Mouse (Mus musculus) liver, embryonic 12.5 days (tissue): ENCODE measurements at regions not wholly inside any gene's neighbourhood (a gene's known extent, or its start where the extent isn't known, plus 50 kb on each side); places are given as distances from the start of the nearest gene placed in this dataset.

Experiments
- ATAC-seq: fragments of 200-750 bp; cut with Nextera tagmentation; 2 replicates; pipeline ENCODE4 v1.8.0; 2017; ENCODE audit warnings: moderate number of reproducible peaks, mild to moderate bottlenecking, moderate library complexity
- H3K27ac ChIP-seq: fragments of 300-500 bp; sonication (generic); 2 replicates; pipeline ENCODE4 v1.5.1; 2016; ENCODE audit warnings: mild to moderate bottlenecking
- H3K27me3 ChIP-seq: fragments of 300-500 bp; sonication (generic); replicated peaks from 2 replicates; pipeline ENCODE4 v1.6.1; 2016; ENCODE audit warnings: mild to moderate bottlenecking, moderate library complexity
- H3K36me3 ChIP-seq: fragments of 300-500 bp; sonication (generic); 2 replicates; pipeline ENCODE4 v1.6.1; 2016; ENCODE audit warnings: mild to moderate bottlenecking, moderate library complexity
- H3K4me1 ChIP-seq: fragments of 300-500 bp; sonication (generic); 2 replicates; pipeline ENCODE4 v1.6.1; 2016
- H3K4me2 ChIP-seq: fragments of 300-500 bp; sonication (generic); 2 replicates; pipeline ENCODE4 v1.6.1; 2016; ENCODE audit warnings: mild to moderate bottlenecking, moderate library complexity
- H3K4me3 ChIP-seq: fragments of 300-500 bp; sonication (generic); 2 replicates; pipeline ENCODE4 v1.5.1; 2016; ENCODE audit warnings: mild to moderate bottlenecking, moderate library complexity
- H3K9ac ChIP-seq: fragments of 300-500 bp; sonication (generic); 2 replicates; pipeline ENCODE4 v1.6.1; 2016; ENCODE audit warnings: mild to moderate bottlenecking, moderate library complexity
- H3K9me3 ChIP-seq: fragments of 300-500 bp; sonication (generic); replicated peaks from 2 replicates; pipeline ENCODE4 v1.6.1; 2016; ENCODE audit warnings: mild to moderate bottlenecking, moderate library complexity
- WGBS: fragments of 180-500 bp; shearing (Covaris S2); methylation state at CpG from one replicate; pipeline ENCODE4 v1.1.7; 2016; ENCODE audit not compliant: insufficient replicate concordance; 5-methylcytosine and 5-hydroxymethylcytosine counted together

- no peak overlapping the region for H3K4me2 ChIP-seq
- no peak for ATAC-seq
- H3K4me1 ChIP-seq: no peaks in the 10 kb centered on the region; the same call in 1 of the 2 replicates
- H3K9me3 ChIP-seq: no peaks in the 10 kb centered on the region
- H3K9ac ChIP-seq: no peak overlapping the region
- 54% methylated on average over 3 of the region's 3 CpGs for WGBS
- no peaks in the 10 kb centered on the region for H3K36me3 ChIP-seq
- H3K27me3 ChIP-seq: no peaks in the 10 kb centered on the region
- H3K4me3 ChIP-seq: no peak overlapping the region
- H3K27ac ChIP-seq: no peak overlapping the region
Measured at GRCm38 (mm10) chr10:17012541-17012975, 710.5 kb upstream of the Cited2 start.

GRCm38 (mm10) chr10:17014826-17015225, 708.2 kb upstream of the Cited2 start:
- Histone ChIP-seq H3K4me2 (no peak overlapping the region), H3K9ac (no peak overlapping the region), H3K27ac (no peak overlapping the region), H3K27me3 (no peaks in the 10 kb centered on the region), H3K36me3 (no peaks in the 10 kb centered on the region), H3K4me3 (no peak overlapping the region), H3K9me3 (no peaks in the 10 kb centered on the region), H3K4me1 (no peaks in the 10 kb centered on the region; the same call in 1 of the 2 replicates)
- no peak for ATAC-seq
- WGBS: 62% methylated on average over 3 of the region's 3 CpGs

- no peaks in the 10 kb centered on the region for H3K9me3 ChIP-seq
- no peak overlapping the region for H3K4me2 ChIP-seq
- no peaks in the 10 kb centered on the region for H3K4me1 ChIP-seq
- H3K9ac ChIP-seq: no peak overlapping the region
- H3K27ac ChIP-seq: no peak overlapping the region
- H3K27me3 ChIP-seq: no peaks in the 10 kb centered on the region
- no peak for ATAC-seq
- 65% methylated on average over 4 of the region's 4 CpGs for WGBS
- H3K4me3 ChIP-seq: no peak overlapping the region
- H3K36me3 ChIP-seq: no peaks in the 10 kb centered on the region
Measured at GRCm38 (mm10) chr10:17016854-17017253, 706.2 kb upstream of the Cited2 start.

GRCm38 (mm10) chr10:17022216-17023158, 700.5 kb upstream of the Cited2 start:
- 70% methylated on average over 5 of the region's 5 CpGs for WGBS
- Histone ChIP-seq H3K36me3 (no peaks in the 10 kb centered on the region), H3K4me1 (no peaks in the 10 kb centered on the region), H3K9ac (no peak overlapping the region), H3K4me3 (no peak overlapping the region), H3K27me3 (no peaks in the 10 kb centered on the region), H3K9me3 (no peaks in the 10 kb centered on the region), H3K27ac (no peak overlapping the region), H3K4me2 (no peak overlapping the region)
- no peak for ATAC-seq

GRCm38 (mm10) chr10:17023571-17024293, 699.3 kb upstream of the Cited2 start:
- H3K27me3 ChIP-seq: no peaks in the 10 kb centered on the region
- H3K9ac ChIP-seq: no peak overlapping the region
- WGBS: 70% methylated on average over 13 of the region's 13 CpGs
- H3K4me1 ChIP-seq: no peaks in the 10 kb centered on the region
- H3K9me3 ChIP-seq: no peaks in the 10 kb centered on the region
- no peak overlapping the region for H3K4me3 ChIP-seq
- no peak overlapping the region for H3K4me2 ChIP-seq
- H3K27ac ChIP-seq: no peak overlapping the region
- no peak for ATAC-seq
- no peaks in the 10 kb centered on the region for H3K36me3 ChIP-seq

GRCm38 (mm10) chr10:17024294-17024665, 698.7 kb upstream of the Cited2 start:
- WGBS: 55% methylated on average over 1 of the region's 1 CpGs
- ATAC-seq: no peak
- H3K9ac ChIP-seq: no peak overlapping the region

GRCm38 (mm10) chr10:17034892-17035775, 687.9 kb upstream of the Cited2 start:
- H3K27ac ChIP-seq: no peak overlapping the region

More at GRCm38 (mm10) chr10:17024294-17024665, 698.7 kb upstream of the Cited2 start:
- Histone ChIP-seq H3K27ac (no peak overlapping the region), H3K9me3 (no peaks in the 10 kb centered on the region), H3K4me2 (no peak overlapping the region), H3K4me3 (no peak overlapping the region), H3K27me3 (no peaks in the 10 kb centered on the region), H3K4me1 (no peaks in the 10 kb centered on the region), H3K36me3 (no peaks in the 10 kb centered on the region)

GRCm38 (mm10) chr10:17038259-17039043, 684.6 kb upstream of the Cited2 start:
- no peak for ATAC-seq
- H3K36me3 ChIP-seq: no peaks in the 10 kb centered on the region
- H3K9me3 ChIP-seq: no peaks in the 10 kb centered on the region
- no peaks in the 10 kb centered on the region for H3K27me3 ChIP-seq
- no peak overlapping the region for H3K4me3 ChIP-seq
- no peak overlapping the region for H3K4me2 ChIP-seq
- no peak overlapping the region for H3K9ac ChIP-seq
- 59% methylated on average over 11 of the region's 11 CpGs for WGBS
- H3K4me1 ChIP-seq: no peaks in the 10 kb centered on the region
- no peak overlapping the region for H3K27ac ChIP-seq

More at GRCm38 (mm10) chr10:17034892-17035775, 687.9 kb upstream of the Cited2 start:
- Histone ChIP-seq H3K9me3 (no peaks in the 10 kb centered on the region), H3K9ac (no peak overlapping the region), H3K4me1 (no peaks in the 10 kb centered on the region), H3K4me3 (no peak overlapping the region), H3K4me2 (no peak overlapping the region), H3K27me3 (no peaks in the 10 kb centered on the region), H3K36me3 (no peaks in the 10 kb centered on the region)
- no peak for ATAC-seq
- 76% methylated on average over 2 of the region's 2 CpGs for WGBS

GRCm38 (mm10) chr10:17042090-17042489, 680.9 kb upstream of the Cited2 start:
- Histone ChIP-seq H3K4me1 (no peaks in the 10 kb centered on the region), H3K4me3 (no peak overlapping the region), H3K4me2 (no peak overlapping the region), H3K27ac (no peak overlapping the region), H3K27me3 (no peaks in the 10 kb centered on the region), H3K9me3 (no peaks in the 10 kb centered on the region), H3K36me3 (no peaks in the 10 kb centered on the region), H3K9ac (no peak overlapping the region)
- no peak for ATAC-seq
- WGBS: 67% methylated on average over 1 of the region's 1 CpGs

GRCm38 (mm10) chr10:17042973-17043372, 680.0 kb upstream of the Cited2 start:
- no peak overlapping the region for H3K4me2 ChIP-seq
- H3K4me1 ChIP-seq: no peaks in the 10 kb centered on the region
- no peak overlapping the region for H3K27ac ChIP-seq
- 35% methylated on average over 3 of the region's 3 CpGs for WGBS
- no peaks in the 10 kb centered on the region for H3K36me3 ChIP-seq
- no peaks in the 10 kb centered on the region for H3K27me3 ChIP-seq
- H3K9me3 ChIP-seq: no peaks in the 10 kb centered on the region
- no peak overlapping the region for H3K4me3 ChIP-seq
- H3K9ac ChIP-seq: no peak overlapping the region
- no peak for ATAC-seq

GRCm38 (mm10) chr10:17046765-17047164, 676.3 kb upstream of the Cited2 start:
- no peak for ATAC-seq
- Histone ChIP-seq H3K4me3 (no peak overlapping the region), H3K27me3 (no peaks in the 10 kb centered on the region), H3K9ac (no peak overlapping the region), H3K27ac (no peak overlapping the region), H3K36me3 (no peaks in the 10 kb centered on the region), H3K4me2 (no peak overlapping the region), H3K9me3 (no peaks in the 10 kb centered on the region), H3K4me1 (no peaks in the 10 kb centered on the region)
- 68% methylated on average over 5 of the region's 5 CpGs for WGBS
